Mouse (Mus musculus) gastrocnemius, postnatal 36 days (tissue): Measurements from ENCODE around the gene Cblb. TPM values are rescaled to one million over a fixed set of nuclear protein-coding genes. Genes with fewer than 3 reads are reported as not detected.

Experiments
- DNase-seq, 2 experiments: peaks; one replicate each; pipeline ENCODE4 v3.0.0; 2022
- intact Hi-C: fragments of 180-260 bp; cut with DNase I; formaldehyde crosslinking; loops from one replicate; pipeline ENCODE4 v1.15.1; 2025
- total RNA-seq, 2 experiments: library from RNA; stranded (reverse); gene quantifications; 2 replicates each; pipeline ENCODE4 v1.2.3; 2021

The Cblb gene
- total RNA-seq, 2 experiments from 2014 or later, result 14.9 to 17.4 TPM

GRCm38 (mm10) chr16:52068517-52068874 is 37.5 kb downstream of the Cblb start:
- intact Hi-C loops, result no loop called here
- DNase-seq, result no peak

- intact Hi-C loops, result loop anchor here (2.0 kb wide), 1 partner anchor 39 kb away; the partner anchor contains the start of gene Cblb
- DNase-seq, result no peak
Measured at GRCm38 (mm10) chr16:52069648-52070047, 38.6 kb downstream of the Cblb start.

- DNase-seq, result no peak
- intact Hi-C loops, result loop anchor here (2.0 kb wide), 1 partner anchor 39 kb away; the partner anchor contains the start of gene Cblb
Measured at GRCm38 (mm10) chr16:52070128-52070527, 39.1 kb downstream of the Cblb start.

- no peak for DNase-seq
- intact Hi-C loops, result loop anchor here (2.0 kb wide), 1 partner anchor 40 kb away; the partner anchor contains the start of gene Cblb
Measured at GRCm38 (mm10) chr16:52071290-52071689, 40.3 kb downstream of the Cblb start.

- peak in 1 of 2 experiments; percentile 48 for DNase-seq
- intact Hi-C loops, result loop anchor here (2.0 kb wide), 1 partner anchor 41 kb away; the partner anchor contains the start of gene Cblb
Measured at GRCm38 (mm10) chr16:52071766-52072209, 40.8 kb downstream of the Cblb start.

GRCm38 (mm10) chr16:52076652-52077051 is 45.6 kb downstream of the Cblb start:
- no peak for DNase-seq
- intact Hi-C loops, result no loop called here

GRCm38 (mm10) chr16:52077901-52078300 is 46.9 kb downstream of the Cblb start:
- intact Hi-C loops, result no loop called here
- no peak for DNase-seq

GRCm38 (mm10) chr16:52078758-52079474 is 47.9 kb downstream of the Cblb start:
- DNase-seq, result peak in 1 of 2 experiments; percentile 43
- intact Hi-C loops, result no loop called here

GRCm38 (mm10) chr16:52079475-52079823 is 48.4 kb downstream of the Cblb start:
- intact Hi-C loops, result no loop called here
- no peak for DNase-seq

- no peak for DNase-seq
- intact Hi-C loops, result no loop called here
Measured at GRCm38 (mm10) chr16:52080619-52081395, 49.8 kb downstream of the Cblb start.

GRCm38 (mm10) chr16:52081756-52082155 is 50.7 kb downstream of the Cblb start:
- intact Hi-C loops, result no loop called here
- no peak for DNase-seq

- intact Hi-C loops, result no loop called here
- DNase-seq, result no peak
Measured at GRCm38 (mm10) chr16:52086793-52087450, 55.9 kb downstream of the Cblb start.

GRCm38 (mm10) chr16:52089354-52089753 is 58.3 kb downstream of the Cblb start:
- intact Hi-C loops, result no loop called here
- DNase-seq, result no peak

- intact Hi-C loops, result loop anchor here (5.0 kb wide), 1 partner anchor 36 kb away; no protein-coding TSS in a partner anchor
Measured at GRCm38 (mm10) chr16:52090899-52091298, 59.9 kb downstream of the Cblb start.

GRCm38 (mm10) chr16:52093325-52094253 is 62.6 kb downstream of the Cblb start:
- intact Hi-C loops, result loop anchor here (5.0 kb wide), 1 partner anchor 34 kb away; no protein-coding TSS in a partner anchor
- peak in 1 of 2 experiments; percentile 12 for DNase-seq

More at GRCm38 (mm10) chr16:52090899-52091298, 59.9 kb downstream of the Cblb start:
- no peak for DNase-seq

- intact Hi-C loops, result loop anchor here (5.0 kb wide), 1 partner anchor 32 kb away; no protein-coding TSS in a partner anchor
- peak; percentile 34 to 75 for DNase-seq
Measured at GRCm38 (mm10) chr16:52094735-52095459, 63.9 kb downstream of the Cblb start.

- intact Hi-C loops, result no loop called here
- DNase-seq, result peak in 1 of 2 experiments; percentile 57
Measured at GRCm38 (mm10) chr16:52095643-52096042, 64.6 kb downstream of the Cblb start.

GRCm38 (mm10) chr16:52100466-52100865 is 69.4 kb downstream of the Cblb start:
- DNase-seq, result no peak

GRCm38 (mm10) chr16:52104608-52105007 is 73.6 kb downstream of the Cblb start:
- no peak for DNase-seq
- intact Hi-C loops, result no loop called here

More at GRCm38 (mm10) chr16:52100466-52100865, 69.4 kb downstream of the Cblb start:
- intact Hi-C loops, result no loop called here
